Mouse (Mus musculus): ENCODE measurements at regions not wholly inside any gene's neighbourhood (a gene's known extent, or its start where the extent isn't known, plus 50 kb on each side); places are given as distances from the start of the nearest gene placed in this dataset.

GRCm38 (mm10) chr13:85437009-85437408, 148.1 kb upstream of the Rasa1 start:
- TF ChIP-seq CTCF (IDR thresholded peaks at IDR 0.05; ENCODE audit: extremely low read depth, insufficient read depth, low read length) = no peak
- TF ChIP-seq POLR2A (IDR thresholded peaks at IDR 0.05; ENCODE audit: extremely low read depth, insufficient read depth, low read length) = no peak

Data from cortical plate, adult 2 months (tissue).